Mouse (Mus musculus) 416B (cell line): ENCODE measurements around the gene Dnajb14.

Experiments
- DNase-seq: peaks from one replicate; pipeline ENCODE4 v3.0.0; 2011; ENCODE audit warnings: low read depth

Dnajb14 gene

DNA sequence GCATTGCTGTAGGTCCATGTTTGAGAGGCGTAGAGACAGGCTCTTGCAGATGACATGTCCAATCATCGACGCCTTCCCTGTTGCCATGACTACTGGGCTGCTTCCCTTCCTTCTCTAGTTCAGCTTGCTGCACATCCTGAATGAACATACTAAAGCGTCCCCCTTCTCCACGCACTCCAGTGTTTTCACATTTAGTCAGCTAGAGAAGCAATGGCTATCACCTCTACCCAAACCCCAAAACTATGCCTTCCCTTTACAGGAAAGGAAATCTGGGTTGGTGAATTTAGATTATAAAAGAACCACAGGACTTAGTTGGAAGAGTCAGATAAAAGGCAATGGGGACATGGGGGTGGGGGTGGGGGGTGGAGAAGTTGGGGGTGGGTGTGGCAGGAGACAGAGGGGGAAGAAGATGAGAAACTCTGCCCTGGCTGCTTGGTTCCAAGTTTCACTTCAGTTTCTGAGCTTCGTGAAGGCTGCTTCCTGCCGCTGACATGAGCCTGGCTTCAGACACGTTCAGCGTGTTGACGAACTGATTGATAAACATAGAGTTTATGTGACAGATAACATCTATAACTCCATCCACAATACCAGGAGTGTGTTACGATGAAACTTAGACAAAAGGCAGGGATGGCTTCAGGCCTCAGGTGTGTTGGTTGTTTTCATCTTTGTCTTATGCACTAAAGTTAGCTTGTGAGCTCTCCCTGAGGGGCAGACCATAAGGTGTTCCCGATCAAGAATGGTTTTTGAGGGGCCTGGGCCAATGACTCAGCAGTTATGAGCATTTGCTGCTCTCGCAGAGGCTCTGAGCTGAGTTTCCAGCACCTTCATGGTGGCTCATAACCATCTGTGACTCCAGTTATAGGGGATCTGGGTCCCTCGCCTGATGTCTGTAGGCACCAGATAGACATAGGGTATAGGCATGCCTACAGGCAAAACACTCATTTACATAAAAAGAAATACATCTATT lies 85.7 kb downstream of the Dnajb14 start:
- DNase-seq, result peak; percentile 92

- peak; percentile 67 for DNase-seq
Measured at GRCm38 (mm10) chr3:137954256-137954916, 86.9 kb downstream of the Dnajb14 start.

DNA sequence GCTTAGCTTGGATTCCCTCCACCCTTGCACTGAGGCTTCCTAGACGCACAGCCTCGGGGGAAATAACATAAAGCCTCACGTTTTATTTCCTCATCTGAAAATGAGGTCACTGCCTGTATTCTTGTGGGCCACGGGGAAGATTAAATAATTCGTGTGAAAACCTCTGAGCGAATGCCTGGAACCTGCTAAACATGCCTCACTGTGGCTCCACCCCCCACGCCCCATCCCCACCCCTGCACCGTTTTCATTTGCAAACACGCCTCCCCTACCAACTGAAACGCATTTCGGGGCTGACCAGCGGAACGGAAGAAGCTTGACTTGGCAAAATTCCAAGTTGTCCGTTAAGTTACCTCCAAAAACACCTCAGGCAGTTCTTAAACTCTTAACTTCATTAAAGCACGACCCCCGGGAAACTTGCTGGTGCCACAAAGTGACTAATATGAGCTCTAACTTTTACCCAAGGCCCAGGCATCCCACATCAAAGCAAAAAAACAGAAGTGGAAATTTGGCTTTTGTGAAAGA lies 88.1 kb downstream of the Dnajb14 start:
- DNase-seq, result peak; percentile 81

GRCm38 (mm10) chr3:137957864-137958263 lies 90.4 kb downstream of the Dnajb14 start:
- peak; percentile 94 for DNase-seq

DNA sequence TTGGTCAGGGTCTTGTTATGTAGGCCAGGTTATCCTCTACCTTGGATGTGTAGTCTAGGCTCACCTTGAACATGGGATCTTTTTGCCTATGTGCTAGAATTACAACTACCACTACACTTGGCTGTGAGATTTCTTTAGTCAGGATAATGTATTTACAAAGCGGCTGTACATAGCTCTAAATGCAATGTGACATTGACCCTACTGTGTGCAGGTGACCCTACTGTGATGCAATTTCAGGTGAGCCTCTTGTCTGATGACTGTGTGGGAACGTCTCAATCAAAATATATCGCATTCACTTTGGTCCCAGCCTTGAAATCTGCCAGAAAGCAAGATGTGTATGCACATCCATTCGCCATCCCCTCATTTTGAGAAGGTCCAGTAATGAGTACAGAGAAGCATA lies 90.9 kb downstream of the Dnajb14 start:
- DNase-seq, result no peak

GRCm38 (mm10) chr3:137959456-137959855 lies 92.0 kb downstream of the Dnajb14 start:
- DNase-seq, result peak; percentile 62

GRCm38 (mm10) chr3:137961736-137962385 lies 94.4 kb downstream of the Dnajb14 start:
- DNase-seq, result no peak

DNA sequence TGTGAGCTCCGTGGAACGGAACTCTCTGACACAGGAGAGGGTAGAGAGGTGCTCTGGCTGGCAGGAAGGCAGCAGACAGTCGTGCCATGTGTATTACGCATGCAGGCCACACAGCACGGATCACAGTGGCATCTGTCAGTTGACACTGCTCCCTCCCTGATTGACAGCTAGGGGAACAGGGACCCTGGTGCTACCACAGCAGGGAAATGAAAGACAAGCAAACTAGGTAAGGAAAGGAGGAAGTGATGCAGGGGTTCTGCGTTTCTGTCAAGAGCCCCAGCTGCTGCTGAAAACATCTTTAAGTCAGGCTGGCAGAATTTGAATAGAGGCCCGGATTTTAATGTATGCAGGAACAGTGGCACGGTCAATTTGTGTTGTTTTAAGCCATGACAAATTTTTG lies 96.0 kb downstream of the Dnajb14 start:
- no peak for DNase-seq

GRCm38 (mm10) chr3:137964014-137964413 lies 96.5 kb downstream of the Dnajb14 start:
- peak; percentile 24 for DNase-seq
